25 mouse cellular contexts compared by ENCODE assay signal in genomic region chr10:9846408-9846807, GRCm38 (mm10). TPM values are rescaled to one million over a fixed set of nuclear protein-coding genes. Genes with fewer than 3 reads are reported as not detected.
A peak's percentile ranks its signal among the peaks of the same experiment; 100 is the strongest.
DNase-seq lines count a peak whose midpoint lies in the region; ATAC-seq and TF ChIP-seq lines count a peak whose summit lies in the region.
"Had no signal": no experiment of that assay in that cellular context is flagged by ENCODE, and none has a peak within 500 bp of the region (broad histone marks: within the 10 kb centered on the region; RNA-seq: fewer than 3 reads in every experiment).

No protein-coding gene starts in this region.

- no peaks in the 10 kb centered on the region for H3K27me3 ChIP-seq in forebrain, embryonic 15.5 days
- no peaks in the 10 kb centered on the region for H3K27me3 ChIP-seq in forebrain, embryonic 14.5 days (replicated peaks; ENCODE audit: control insufficient read depth, insufficient read depth, low read length)
- H3K27me3 ChIP-seq in lung, embryonic 16.5 days (ENCODE audit: control insufficient read depth, insufficient read depth, low read depth, low read length) = no peaks in the 10 kb centered on the region
- H3K27me3 ChIP-seq: heart, embryonic 13.5 days; hindbrain, embryonic 12.5 days; intestine, embryonic 15.5 days; liver, embryonic 15.5 days; midbrain, embryonic 15.5 days; neural tube, embryonic 12.5 days had no signal

- no peaks in the 10 kb centered on the region for H3K36me3 ChIP-seq in forebrain, embryonic 15.5 days
- no peaks in the 10 kb centered on the region for H3K36me3 ChIP-seq in forebrain, embryonic 14.5 days (ENCODE audit: control insufficient read depth, insufficient read depth, low read length)
- peaks cover 6% of the 10 kb centered on the region for H3K36me3 ChIP-seq in lung, embryonic 16.5 days (ENCODE audit: control insufficient read depth, insufficient read depth, low read length)
- H3K36me3 ChIP-seq: midbrain, embryonic 15.5 days had no signal

- H3K4me1 ChIP-seq in forebrain, embryonic 15.5 days = no peaks in the 10 kb centered on the region
- H3K4me1 ChIP-seq in forebrain, embryonic 14.5 days (ENCODE audit: control insufficient read depth, insufficient read depth, low read length) = no peaks in the 10 kb centered on the region
- no peaks in the 10 kb centered on the region for H3K4me1 ChIP-seq in lung, adult 2 months (ENCODE audit: control insufficient read depth, insufficient read depth, low read length)
- no peaks in the 10 kb centered on the region for H3K4me1 ChIP-seq in lung, embryonic 16.5 days (replicated peaks; ENCODE audit: control insufficient read depth, insufficient read depth, low read length)
- H3K4me1 ChIP-seq: heart, embryonic 13.5 days; hindbrain, embryonic 12.5 days; intestine, embryonic 15.5 days; limb, embryonic 10.5 days; liver, embryonic 15.5 days; midbrain, embryonic 15.5 days; neural tube, embryonic 12.5 days had no signal

- WGBS in forebrain, embryonic 15.5 days = 94% methylated on average over 4 of the region's 4 CpGs
- 92% methylated on average over 4 of the region's 4 CpGs for WGBS in forebrain, embryonic 14.5 days
- WGBS in lung, adult 2 months = 79% methylated on average over 4 of the region's 4 CpGs
- WGBS in lung, embryonic 16.5 days = 85% methylated on average over 4 of the region's 4 CpGs

- no peak for TF ChIP-seq POLR2A in lung, adult 2 months (IDR thresholded peaks at IDR 0.05; ENCODE audit: borderline replicate concordance, extremely low read depth, low read depth, low read length)

- ATAC-seq in forebrain, embryonic 15.5 days (replicated peaks) = 0 out of 2 replicates have a peak, but pooled peaks have one; percentile 26
- no peak for ATAC-seq in forebrain, embryonic 14.5 days
- peak; percentile 20; the same call in 1 of the 2 replicates for ATAC-seq in lung, embryonic 16.5 days (ENCODE audit: low read depth)
- ATAC-seq: intestine, embryonic 15.5 days; midbrain, embryonic 15.5 days had no signal

- no peak for DNase-seq in forebrain, embryonic 14.5 days (ENCODE audit: low spot score)
- DNase-seq in lung, adult 18-20 months = peak; percentile 40 to 47
- no peak for DNase-seq in lung, adult 2 months
- DNase-seq in lung, postnatal 4 days = peak; percentile 13 to 53
- no peak for DNase-seq in cerebellum, adult 11-12 months
- DNase-seq: adrenal gland, adult 2 months; cerebellum, adult 11 months; cerebellum, postnatal 10 days; gastrocnemius, postnatal 14 days; heart, adult 18-20 months; heart, postnatal 14 days; kidney, adult 8-10 months; kidney, postnatal 10 days; liver; right cerebral cortex, postnatal 25 days; spleen, adult 18-20 months had no signal

- no peak overlapping the region for H3K27ac ChIP-seq in forebrain, embryonic 15.5 days (replicated peaks)
- H3K27ac ChIP-seq in forebrain, embryonic 14.5 days (ENCODE audit: low read depth, low read length) = no peak overlapping the region
- H3K27ac ChIP-seq in lung, embryonic 16.5 days (ENCODE audit: low read length) = no peak overlapping the region
- H3K27ac ChIP-seq: heart, embryonic 13.5 days; hindbrain, embryonic 12.5 days; intestine, embryonic 15.5 days; limb, embryonic 10.5 days; liver, embryonic 15.5 days; midbrain, embryonic 15.5 days; neural tube, embryonic 12.5 days had no signal

- H3K4me2 ChIP-seq in forebrain, embryonic 15.5 days (replicated peaks) = no peak overlapping the region
- H3K4me2 ChIP-seq in forebrain, embryonic 14.5 days (ENCODE audit: low read length) = no peak overlapping the region
- H3K4me2 ChIP-seq in lung, embryonic 16.5 days (ENCODE audit: low read depth, low read length) = no peak overlapping the region
- H3K4me2 ChIP-seq: heart, embryonic 13.5 days; hindbrain, embryonic 12.5 days; intestine, embryonic 15.5 days; liver, embryonic 15.5 days; midbrain, embryonic 15.5 days; neural tube, embryonic 12.5 days had no signal

- H3K9me3 ChIP-seq in forebrain, embryonic 15.5 days = no peaks in the 10 kb centered on the region
- no peaks in the 10 kb centered on the region for H3K9me3 ChIP-seq in forebrain, embryonic 14.5 days (replicated peaks; ENCODE audit: control insufficient read depth, low read length)
- peaks cover 2% of the 10 kb centered on the region; the same call in 1 of the 2 replicates for H3K9me3 ChIP-seq in lung, embryonic 16.5 days (ENCODE audit: control insufficient read depth, low read length)
- H3K9me3 ChIP-seq: hindbrain, embryonic 12.5 days; intestine, embryonic 15.5 days; limb, embryonic 10.5 days; liver, embryonic 15.5 days; midbrain, embryonic 15.5 days; neural tube, embryonic 12.5 days had no signal

- H3K4me3 ChIP-seq in forebrain, embryonic 15.5 days = no peak overlapping the region
- no peak overlapping the region for H3K4me3 ChIP-seq in forebrain, embryonic 14.5 days (ENCODE audit: low read depth, low read length)
- H3K4me3 ChIP-seq in lung, adult 2 months (replicated peaks; ENCODE audit: extremely low read depth, low read depth, low read length) = no peak overlapping the region
- no peak overlapping the region for H3K4me3 ChIP-seq in lung, embryonic 16.5 days (ENCODE audit: low read length)
- H3K4me3 ChIP-seq: heart, embryonic 13.5 days; hindbrain, embryonic 12.5 days; intestine, embryonic 15.5 days; limb, embryonic 10.5 days; liver, embryonic 15.5 days; midbrain, embryonic 15.5 days; neural tube, embryonic 12.5 days had no signal

- no peak for TF ChIP-seq CTCF in lung, adult 2 months (IDR thresholded peaks at IDR 0.05; ENCODE audit: insufficient read depth, low read length)

- H3K9ac ChIP-seq in forebrain, embryonic 15.5 days (replicated peaks) = no peak overlapping the region
- no peak overlapping the region for H3K9ac ChIP-seq in forebrain, embryonic 14.5 days (ENCODE audit: low read length)
- no peak overlapping the region for H3K9ac ChIP-seq in lung, embryonic 16.5 days (ENCODE audit: low read length)
- H3K9ac ChIP-seq: heart, embryonic 13.5 days; hindbrain, embryonic 12.5 days; intestine, embryonic 15.5 days; liver, embryonic 15.5 days; midbrain, embryonic 15.5 days; neural tube, embryonic 12.5 days had no signal

RNA-seq across cellular contexts. Expression of gene Stxbp5, which starts 54.5 kb away (rescaled TPM):
- 7.0 and 7.8 TPM in 2 replicates for polyA plus RNA-seq in forebrain, embryonic 15.5 days (2015; fragmentation: Nextera tagmentation; extraction: Ambion mirVana)
- 5.8 and 8.0 TPM in 2 replicates for polyA plus RNA-seq in forebrain, embryonic 14.5 days (2014; fragmentation: Nextera tagmentation; extraction: Ambion mirVana)
- polyA plus RNA-seq in lung, adult 2 months (2012; rRNA removed) = 10.1 and 14.7 TPM in 2 replicates
- 3.2 and 3.6 TPM in 2 replicates for polyA plus RNA-seq in lung, embryonic 16.5 days (2015; fragmentation: Nextera tagmentation; extraction: Ambion mirVana)

Comparison
In these comparisons a context has a peak if more than half of its experiments do, and no peak if none do; other contexts are left out.
1. DNase-seq: peak in lung, adult 18-20 months (2 of 2) and lung, postnatal 4 days (2 of 2); none in forebrain, embryonic 14.5 days (single experiment), lung, adult 2 months (single experiment) and cerebellum, adult 11-12 months (single experiment).